Mouse (Mus musculus) kidney, embryonic 15.5 days (tissue): ENCODE results near the gene Tor1aip2. TPM values are rescaled to one million over a fixed set of nuclear protein-coding genes. Genes with fewer than 3 reads are reported as not detected.

Experiments used
- ATAC-seq: fragments of 200-750 bp; cut with Nextera tagmentation; replicated peaks from 2 replicates; pipeline ENCODE4 v1.8.0; 2017; ENCODE audit warnings: moderate TSS enrichment; ENCODE audit not compliant: low FRiP score
- H3K27ac ChIP-seq: fragments of 300-500 bp; sonication (generic); 2 replicates; pipeline ENCODE4 v1.5.1; 2015; ENCODE audit warnings: mild to moderate bottlenecking, inconsistent platforms
- H3K27me3 ChIP-seq: fragments of 300-500 bp; sonication (generic); 2 replicates; pipeline ENCODE4 v1.6.1; 2015; ENCODE audit warnings: inconsistent platforms
- H3K36me3 ChIP-seq: fragments of 300-500 bp; sonication (generic); 2 replicates; pipeline ENCODE4 v1.6.1; 2015; ENCODE audit warnings: inconsistent platforms
- H3K4me1 ChIP-seq: fragments of 300-500 bp; sonication (generic); 2 replicates; pipeline ENCODE4 v1.6.1; 2015; ENCODE audit warnings: inconsistent platforms
- H3K4me2 ChIP-seq: fragments of 300-500 bp; sonication (generic); 2 replicates; pipeline ENCODE4 v1.6.1; 2015; ENCODE audit warnings: moderate library complexity, mild to moderate bottlenecking, inconsistent platforms
- H3K4me3 ChIP-seq: fragments of 300-500 bp; sonication (generic); replicated peaks from 2 replicates; pipeline ENCODE4 v1.5.1; 2015; ENCODE audit warnings: mild to moderate bottlenecking, inconsistent platforms
- H3K9ac ChIP-seq: fragments of 300-500 bp; sonication (generic); 2 replicates; pipeline ENCODE4 v1.6.1; 2015; ENCODE audit warnings: mild to moderate bottlenecking, inconsistent platforms
- H3K9me3 ChIP-seq: fragments of 300-500 bp; sonication (generic); replicated peaks from 2 replicates; pipeline ENCODE4 v1.6.1; 2016; ENCODE audit warnings: inconsistent platforms
- WGBS: fragments of 180-500 bp; shearing (Covaris S2); methylation state at CpG from one replicate; pipeline ENCODE4 v1.1.7; 2015; ENCODE audit warnings: mixed read lengths; 5-methylcytosine and 5-hydroxymethylcytosine counted together
- polyA plus RNA-seq: library from polyadenylated mRNA; unstranded; fragments of >200 nt; fragmentation: Nextera tagmentation; extraction: Ambion mirVana; gene quantifications from 2 replicates; pipeline ENCODE4 v1.2.1, GENCODE M21; 2015

Gene Tor1aip2
- 112 and 114 TPM in 2 replicates for polyA plus RNA-seq

DNA sequence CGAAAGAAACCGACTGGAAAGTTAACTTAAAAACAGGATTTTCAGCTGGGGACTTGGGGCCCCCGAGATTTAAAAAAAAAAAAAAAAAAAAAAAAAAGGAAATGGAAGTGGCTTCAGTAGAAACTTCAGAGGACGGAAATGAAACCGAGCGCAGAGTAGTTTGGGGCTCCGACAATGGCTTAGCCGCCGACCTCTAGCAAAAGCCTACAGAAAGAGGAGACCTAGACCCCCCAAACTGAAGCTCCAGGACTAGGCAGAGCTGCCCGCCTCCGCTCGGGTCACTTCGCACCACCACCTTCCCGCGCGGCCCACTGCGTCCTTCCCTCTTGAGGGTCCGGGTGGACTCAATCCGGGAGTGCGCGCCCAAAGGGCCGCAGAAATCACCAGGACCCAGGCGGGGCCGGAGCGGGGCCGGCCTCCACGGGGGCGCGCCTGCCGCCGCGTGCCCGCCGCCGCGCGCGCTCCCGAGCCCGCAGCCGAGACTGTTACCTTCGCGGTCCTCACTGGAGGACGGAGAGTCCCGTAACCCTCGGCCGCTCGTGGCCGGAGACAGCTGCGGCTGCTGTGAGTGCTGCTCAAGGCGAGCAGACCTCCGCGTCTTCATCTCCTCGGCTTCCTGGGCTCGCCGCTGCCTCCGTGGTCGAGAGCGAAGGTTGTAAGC, at the start of gene Tor1aip2:
Gene Tor1aip2 (plus strand): TSS at position 135 of the 661 bp plus-strand sequence.
- H3K9me3 ChIP-seq: no peaks in the 10 kb centered on the region
- ATAC-seq: peak; percentile 89
- under 1% methylated on average over 59 of the region's 59 CpGs for WGBS

DNA sequence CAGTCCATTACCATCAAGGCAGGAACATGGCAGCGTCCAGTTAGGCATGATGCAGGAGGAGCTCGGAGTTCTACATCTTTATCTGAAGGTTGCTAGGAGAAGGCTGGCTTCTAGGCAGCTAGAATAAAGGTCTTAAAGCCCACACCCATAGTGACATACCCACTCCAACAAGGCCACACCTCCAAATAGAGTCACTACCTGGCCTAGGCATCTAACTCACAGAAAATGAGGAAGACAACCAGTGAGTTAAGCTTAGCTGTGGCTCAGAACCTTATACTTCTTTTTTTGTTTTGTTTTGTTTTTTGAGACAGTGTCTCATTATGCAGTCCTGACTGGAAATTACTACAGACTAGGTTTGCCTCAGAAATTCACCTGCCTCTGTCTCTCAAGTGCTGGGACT, 47.6 kb upstream of the Tor1aip2 start:
- Histone ChIP-seq H3K27me3 (no peaks in the 10 kb centered on the region), H3K27ac (no peak overlapping the region), H3K9ac (no peak overlapping the region), H3K4me1 (peaks cover 7% of the 10 kb centered on the region; the same call in 1 of the 2 replicates), H3K4me3 (no peak overlapping the region), H3K9me3 (no peaks in the 10 kb centered on the region), H3K36me3 (no peaks in the 10 kb centered on the region), H3K4me2 (no peak overlapping the region)
- no peak for ATAC-seq
- WGBS: 84% methylated on average over 2 of the region's 2 CpGs

More for the DNA sequence above, at the start of gene Tor1aip2:
- H3K4me2 ChIP-seq: peak within 1 kb of the TSS; percentile 66
- H3K36me3 ChIP-seq: peaks cover 36% of the 10 kb centered on the region
- no peaks in the 10 kb centered on the region for H3K27me3 ChIP-seq
- peaks cover 21% of the 10 kb centered on the region; the same call in 1 of the 2 replicates for H3K4me1 ChIP-seq
- peak within 1 kb of the TSS; percentile 62 for H3K4me3 ChIP-seq
- peak within 1 kb of the TSS; percentile 69 for H3K9ac ChIP-seq
- peak within 1 kb of the TSS; percentile 99 for H3K27ac ChIP-seq

DNA sequence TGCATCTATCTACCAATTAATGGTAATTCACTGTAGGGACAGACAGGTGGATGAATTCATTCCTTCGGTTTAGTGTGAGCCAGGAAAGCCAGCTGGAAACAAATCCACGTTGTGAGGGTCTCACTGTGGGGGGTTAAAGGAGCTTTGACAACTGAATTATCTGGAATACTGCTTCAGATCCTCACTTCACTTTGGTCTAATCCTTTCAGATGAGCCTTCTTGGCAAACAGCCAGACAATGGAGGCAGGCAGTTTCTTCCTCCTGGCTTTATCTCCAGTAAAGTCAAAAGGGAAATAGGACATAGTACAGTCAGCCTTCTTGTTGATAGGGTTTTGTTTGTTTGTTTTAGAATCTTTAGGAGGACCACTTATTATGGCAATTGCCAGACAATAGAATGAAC, 45.8 kb upstream of the Tor1aip2 start:
- Histone ChIP-seq H3K4me1 (peaks cover 7% of the 10 kb centered on the region; the same call in 1 of the 2 replicates), H3K36me3 (no peaks in the 10 kb centered on the region), H3K9me3 (no peaks in the 10 kb centered on the region), H3K9ac (no peak overlapping the region), H3K27me3 (no peaks in the 10 kb centered on the region), H3K4me2 (no peak overlapping the region), H3K4me3 (no peak overlapping the region), H3K27ac (no peak overlapping the region)
- WGBS: 43% methylated on average over 2 of the region's 2 CpGs
- ATAC-seq: no peak

DNA sequence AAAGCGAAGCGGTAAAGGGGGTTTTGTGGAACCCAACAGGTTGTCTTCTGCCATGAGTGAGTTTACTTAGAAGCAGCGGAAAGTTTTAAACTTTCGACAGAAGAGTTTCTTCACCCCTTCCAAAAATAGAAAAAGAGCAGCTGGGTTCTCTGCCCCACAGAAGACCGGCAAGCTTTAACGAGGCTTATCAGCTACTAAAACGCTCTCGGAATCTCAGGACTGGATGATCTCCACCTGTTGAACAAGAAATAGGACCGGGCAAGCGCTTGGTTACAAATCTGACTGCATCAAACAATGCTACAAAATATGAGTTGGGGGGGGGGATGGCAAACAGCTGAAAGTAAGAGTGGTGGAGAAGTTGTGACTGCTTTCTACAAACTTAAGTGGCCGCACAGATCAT, 44.8 kb upstream of the Tor1aip2 start:
- Histone ChIP-seq H3K36me3 (no peaks in the 10 kb centered on the region), H3K9me3 (no peaks in the 10 kb centered on the region), H3K27ac (no peak overlapping the region), H3K9ac (no peak overlapping the region), H3K27me3 (no peaks in the 10 kb centered on the region), H3K4me2 (0 out of 2 replicates have a peak overlapping the region, but pooled peaks have one; percentile 7), H3K4me3 (no peak overlapping the region), H3K4me1 (peaks cover 7% of the 10 kb centered on the region; the same call in 1 of the 2 replicates)
- 43% methylated on average over 11 of the region's 11 CpGs for WGBS
- ATAC-seq: no peak

DNA sequence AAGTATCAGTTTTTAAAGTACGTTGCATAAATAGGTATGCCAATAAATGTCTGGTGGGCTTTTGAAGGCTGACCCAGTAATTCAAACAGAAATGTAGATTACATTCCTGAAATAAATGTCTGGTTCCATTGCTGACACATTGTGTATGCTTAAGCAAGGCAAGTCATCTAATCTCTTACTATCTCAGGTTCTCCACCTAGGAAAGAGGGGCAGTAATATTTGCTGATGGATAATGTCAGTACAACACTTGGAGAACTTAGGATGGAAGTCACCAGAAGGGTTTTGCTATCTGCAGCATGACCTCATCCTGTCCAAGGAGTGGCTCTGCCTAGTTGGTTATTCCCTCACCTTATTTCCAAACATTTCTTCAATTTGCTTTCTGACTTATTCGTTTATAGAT, 40.7 kb upstream of the Tor1aip2 start:
- Histone ChIP-seq H3K36me3 (no peaks in the 10 kb centered on the region), H3K9me3 (no peaks in the 10 kb centered on the region), H3K4me3 (no peak overlapping the region), H3K4me1 (peaks cover 7% of the 10 kb centered on the region; the same call in 1 of the 2 replicates), H3K27me3 (no peaks in the 10 kb centered on the region), H3K4me2 (no peak overlapping the region), H3K27ac (no peak overlapping the region), H3K9ac (no peak overlapping the region)
- ATAC-seq: no peak
- WGBS: 75% methylated on average over 2 of the region's 2 CpGs

DNA sequence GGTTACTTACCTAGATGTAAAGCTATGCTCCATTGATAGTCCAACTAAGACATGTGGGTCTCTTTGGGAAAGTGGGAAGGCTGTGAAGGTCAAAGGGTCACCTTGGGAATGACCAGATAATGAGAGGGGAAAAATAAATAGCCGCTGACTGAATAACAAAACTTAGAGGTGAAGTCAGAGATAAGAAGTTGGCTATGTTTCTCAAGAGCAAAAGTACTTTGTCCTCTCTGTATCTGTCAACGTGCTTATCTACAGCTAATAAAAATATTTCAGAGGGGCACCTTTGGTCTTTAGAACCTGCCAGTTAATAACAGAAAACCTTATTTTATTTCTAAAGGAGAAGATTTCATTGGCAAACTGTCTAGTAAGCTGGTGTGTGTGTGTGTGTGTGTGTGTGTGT, 39.6 kb upstream of the Tor1aip2 start:
- no peak for ATAC-seq
- no peak overlapping the region for H3K9ac ChIP-seq
- H3K27me3 ChIP-seq: no peaks in the 10 kb centered on the region
- H3K4me2 ChIP-seq: no peak overlapping the region
- H3K36me3 ChIP-seq: no peaks in the 10 kb centered on the region
- H3K4me3 ChIP-seq: no peak overlapping the region
- H3K9me3 ChIP-seq: no peaks in the 10 kb centered on the region
- H3K4me1 ChIP-seq: peaks cover 3% of the 10 kb centered on the region; the same call in 1 of the 2 replicates
- H3K27ac ChIP-seq: no peak overlapping the region
- WGBS: 71% methylated on average over 2 of the region's 2 CpGs

DNA sequence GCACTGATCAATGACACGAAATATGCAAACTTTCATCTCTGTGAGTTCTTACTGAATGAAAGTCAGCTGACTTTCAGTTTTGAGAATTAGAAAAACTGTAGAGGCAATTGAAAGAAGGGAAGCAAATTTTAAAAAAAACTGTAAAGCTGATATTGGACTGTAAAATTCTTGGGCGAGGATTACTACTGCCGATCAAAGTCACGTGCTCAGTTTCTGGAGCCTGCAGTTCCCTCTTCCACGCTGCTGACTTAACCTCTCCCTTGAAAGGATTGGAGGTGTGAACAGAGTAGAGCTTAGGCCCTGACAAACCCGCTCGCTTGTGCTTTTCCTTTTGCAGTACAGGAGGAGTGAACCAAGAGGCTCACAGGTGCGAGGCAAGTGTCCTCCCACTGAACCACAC, 32.8 kb upstream of the Tor1aip2 start:
- no peaks in the 10 kb centered on the region for H3K9me3 ChIP-seq
- no peak overlapping the region for H3K9ac ChIP-seq
- no peaks in the 10 kb centered on the region for H3K4me1 ChIP-seq
- ATAC-seq: no peak
- no peak overlapping the region for H3K4me2 ChIP-seq
- no peak overlapping the region for H3K27ac ChIP-seq
- H3K4me3 ChIP-seq: no peak overlapping the region
- no peaks in the 10 kb centered on the region for H3K27me3 ChIP-seq
- H3K36me3 ChIP-seq: peaks cover 33% of the 10 kb centered on the region
- 90% methylated on average over 8 of the region's 8 CpGs for WGBS

DNA sequence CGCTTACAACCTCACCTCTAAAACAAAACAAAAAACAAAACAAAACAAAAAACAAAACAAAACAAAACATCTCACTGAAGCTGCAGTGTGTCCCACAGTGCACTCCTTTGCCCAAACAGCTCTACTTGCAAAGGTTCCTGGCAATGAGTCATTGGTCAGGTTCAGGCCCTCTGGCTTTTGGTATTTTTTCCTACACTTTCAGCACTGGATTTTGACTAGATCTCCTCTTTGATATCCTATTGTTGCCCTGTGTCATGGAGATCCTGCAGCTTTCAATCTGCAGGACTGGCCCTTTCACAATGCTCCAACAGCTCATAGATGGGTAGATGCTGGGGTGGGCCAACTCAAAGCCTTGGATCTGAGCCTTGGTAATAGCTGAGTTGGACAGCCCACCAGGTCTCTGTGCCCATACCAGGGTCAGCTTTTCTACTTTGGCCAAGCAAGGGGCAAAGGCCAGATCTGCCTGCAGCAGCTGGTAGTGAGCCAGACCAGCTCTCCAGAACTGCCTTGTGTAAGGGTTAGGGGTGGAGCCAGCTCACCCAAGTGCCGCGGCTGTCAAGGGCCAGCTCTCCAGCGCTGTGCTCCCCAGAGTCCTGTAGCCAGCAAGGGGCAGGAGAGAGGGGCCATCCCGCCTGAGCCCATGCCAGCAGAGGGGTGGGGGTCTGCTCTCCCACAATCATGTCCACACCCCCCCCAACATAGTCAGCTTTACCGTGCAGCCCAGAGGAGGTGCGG, 31.8 kb upstream of the Tor1aip2 start:
- peaks cover 40% of the 10 kb centered on the region for H3K36me3 ChIP-seq
- no peak overlapping the region for H3K4me2 ChIP-seq
- H3K4me3 ChIP-seq: no peak overlapping the region
- WGBS: 90% methylated on average over 7 of the region's 7 CpGs
- H3K27me3 ChIP-seq: no peaks in the 10 kb centered on the region
- ATAC-seq: 0 out of 2 replicates have a peak, but pooled peaks have one; percentile 40
- H3K4me1 ChIP-seq: no peaks in the 10 kb centered on the region
- no peaks in the 10 kb centered on the region for H3K9me3 ChIP-seq
- H3K27ac ChIP-seq: no peak overlapping the region
- H3K9ac ChIP-seq: no peak overlapping the region

DNA sequence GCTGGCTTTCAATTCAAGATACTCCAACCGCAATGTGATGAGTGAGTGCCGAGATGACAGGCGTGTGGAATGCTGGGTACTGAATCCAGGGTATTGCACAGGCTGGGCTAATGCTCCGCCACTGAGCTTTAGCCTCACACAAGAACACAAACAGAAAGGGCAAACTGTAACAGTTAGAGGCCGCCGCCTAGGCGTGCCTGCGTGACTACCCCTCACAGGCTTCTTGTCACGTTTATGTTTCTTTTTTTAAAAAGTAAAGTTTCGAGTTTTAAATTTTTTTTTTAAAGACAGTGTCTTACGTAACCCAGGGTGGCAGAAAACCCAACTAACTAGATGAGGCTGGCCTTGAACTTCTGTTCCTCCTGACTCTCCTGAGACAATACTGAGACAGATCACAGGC, 29.3 kb upstream of the Tor1aip2 start:
- H3K27ac ChIP-seq: no peak overlapping the region
- WGBS: 87% methylated on average over 11 of the region's 11 CpGs
- no peak overlapping the region for H3K4me3 ChIP-seq
- peaks cover 61% of the 10 kb centered on the region for H3K36me3 ChIP-seq
- no peaks in the 10 kb centered on the region for H3K27me3 ChIP-seq
- no peak overlapping the region for H3K9ac ChIP-seq
- no peaks in the 10 kb centered on the region for H3K4me1 ChIP-seq
- no peak for ATAC-seq
- no peak overlapping the region for H3K4me2 ChIP-seq
- no peaks in the 10 kb centered on the region for H3K9me3 ChIP-seq

DNA sequence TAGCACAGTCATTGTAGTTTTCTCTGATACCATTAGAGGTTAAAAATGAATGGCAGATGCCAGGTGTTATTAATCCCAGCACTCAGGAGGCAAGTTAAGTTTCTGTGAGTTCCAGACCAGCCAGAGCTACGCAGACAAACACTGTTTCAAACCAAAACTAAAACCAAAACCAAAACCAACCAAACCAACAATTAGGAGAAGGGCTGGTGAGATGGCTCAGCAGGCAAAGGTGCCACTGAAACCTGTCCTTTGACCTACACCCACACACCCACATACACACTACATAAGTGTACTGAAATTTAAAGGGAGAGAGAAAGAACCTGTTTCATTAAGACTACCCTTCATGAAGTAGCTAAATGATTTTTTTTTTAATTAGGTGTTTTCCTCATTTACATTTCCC, 26.2 kb upstream of the Tor1aip2 start:
- no peaks in the 10 kb centered on the region for H3K9me3 ChIP-seq
- H3K4me2 ChIP-seq: no peak overlapping the region
- no peak for ATAC-seq
- peaks cover 75% of the 10 kb centered on the region for H3K36me3 ChIP-seq
- WGBS: 93% methylated on average over 1 of the region's 1 CpGs
- H3K9ac ChIP-seq: no peak overlapping the region
- no peak overlapping the region for H3K27ac ChIP-seq
- no peaks in the 10 kb centered on the region for H3K27me3 ChIP-seq
- H3K4me3 ChIP-seq: no peak overlapping the region
- no peaks in the 10 kb centered on the region for H3K4me1 ChIP-seq

DNA sequence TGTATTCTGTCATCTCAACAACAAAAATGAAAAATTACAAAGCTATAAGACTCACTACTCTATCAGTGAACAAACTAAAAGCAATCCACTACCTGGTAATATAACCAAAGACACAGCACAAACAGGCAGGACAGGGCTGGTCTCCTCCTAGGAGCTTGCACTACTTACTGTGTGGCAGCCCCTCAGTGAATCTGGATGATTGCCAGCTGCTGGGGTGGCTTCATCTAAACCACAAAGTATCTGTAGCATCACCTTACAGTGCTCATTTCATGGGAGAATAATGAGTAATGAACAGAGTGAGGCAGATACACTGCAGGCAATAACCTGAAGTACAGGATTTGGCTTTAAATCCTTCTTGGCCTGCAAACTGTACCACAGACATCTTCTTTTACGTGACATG, 15.4 kb upstream of the Tor1aip2 start:
- H3K36me3 ChIP-seq: peaks cover 78% of the 10 kb centered on the region
- H3K27ac ChIP-seq: no peak overlapping the region
- no peak for ATAC-seq
- H3K27me3 ChIP-seq: no peaks in the 10 kb centered on the region
- H3K4me2 ChIP-seq: no peak overlapping the region
- no peaks in the 10 kb centered on the region for H3K9me3 ChIP-seq
- H3K9ac ChIP-seq: no peak overlapping the region
- H3K4me3 ChIP-seq: no peak overlapping the region
- WGBS: 100% methylated on average over 1 of the region's 1 CpGs
- H3K4me1 ChIP-seq: no peaks in the 10 kb centered on the region

DNA sequence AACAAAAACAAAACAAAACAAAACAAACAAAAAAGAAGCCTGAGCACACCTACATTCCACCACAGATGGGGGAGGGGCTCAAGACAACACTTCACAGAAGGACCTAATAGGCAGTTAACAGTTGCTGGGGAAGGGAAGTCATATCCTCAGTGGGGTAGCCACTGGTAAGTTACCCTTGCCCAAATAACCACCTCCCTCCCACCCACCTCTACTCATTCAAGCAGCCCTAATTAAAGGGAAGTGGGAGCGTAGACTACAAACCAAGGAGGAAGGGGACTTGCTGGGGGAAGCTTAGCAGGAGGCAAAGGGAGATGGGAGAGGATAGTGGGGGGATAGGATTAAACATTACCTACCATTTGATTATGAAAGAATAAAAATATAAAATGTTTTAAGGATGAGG, 14.8 kb upstream of the Tor1aip2 start:
- no peak for ATAC-seq

More for the DNA sequence above, 14.8 kb upstream of the Tor1aip2 start:
- Histone ChIP-seq H3K27me3 (no peaks in the 10 kb centered on the region), H3K9me3 (no peaks in the 10 kb centered on the region), H3K4me2 (no peak overlapping the region), H3K27ac (no peak overlapping the region), H3K4me1 (no peaks in the 10 kb centered on the region), H3K4me3 (no peak overlapping the region), H3K36me3 (peaks cover 77% of the 10 kb centered on the region), H3K9ac (no peak overlapping the region)
- 68% methylated on average over 1 of the region's 1 CpGs for WGBS
